Mouse (Mus musculus): ENCODE data around the gene Gm21188.
"Not testable (repeated sequence)": the region's sequence is repeated elsewhere in the genome, so short reads cannot be mapped to it uniquely, and the experiment has no call there.

- not testable (repeated sequence) for TF ChIP-seq CTCF, EP300 (IDR thresholded peaks at IDR 0.05; ENCODE audit: low read depth)
Measured at GRCm38 (mm10) chr13:120025576-120025975, 26.4 kb downstream of the Gm21188 start.

Measured in heart, postnatal 0 days (tissue).